Mouse (Mus musculus): ENCODE results near the gene Vsig10. TPM values are rescaled to one million over a fixed set of nuclear protein-coding genes. Genes with fewer than 3 reads are reported as not detected.
"Not testable (repeated sequence)": the region's sequence is repeated elsewhere in the genome, so short reads cannot be mapped to it uniquely, and the experiment has no call there.

The Vsig10 gene
- 1 to 10 TPM; 5.0 to 7.0 (median 6.3) TPM for total RNA-seq (2022)

- DNase-seq (ENCODE audit: low spot score) = peak; percentile 77
These were observed at the start of gene Vsig10 for GRCm38 (mm10) chr5:117318741-117319629. Vsig10 (plus strand) TSS chr5:117319083.

GRCm38 (mm10) chr5:117269395-117269794, 49.5 kb upstream of the Vsig10 start:
- no peak for DNase-seq (ENCODE audit: low spot score)

- DNase-seq (ENCODE audit: low spot score) = no peak
These were observed 46.9 kb upstream of the Vsig10 start for GRCm38 (mm10) chr5:117271945-117272344.

- no peak for DNase-seq (ENCODE audit: low spot score)
These were observed 44.1 kb upstream of the Vsig10 start for GRCm38 (mm10) chr5:117274817-117275216.

GRCm38 (mm10) chr5:117277784-117278183, 41.1 kb upstream of the Vsig10 start:
- DNase-seq (ENCODE audit: low spot score) = no peak

GRCm38 (mm10) chr5:117278809-117279668, 39.8 kb upstream of the Vsig10 start:
- peak; percentile 24 for DNase-seq (ENCODE audit: low spot score)

GRCm38 (mm10) chr5:117279669-117280050, 39.2 kb upstream of the Vsig10 start:
- DNase-seq (ENCODE audit: low spot score) = no peak

- DNase-seq (ENCODE audit: low spot score) = no peak
These were observed 37.3 kb upstream of the Vsig10 start for GRCm38 (mm10) chr5:117281536-117281935.

GRCm38 (mm10) chr5:117282360-117282759, 36.5 kb upstream of the Vsig10 start:
- DNase-seq (ENCODE audit: low spot score) = no peak

GRCm38 (mm10) chr5:117284029-117284428, 34.9 kb upstream of the Vsig10 start:
- no peak for DNase-seq (ENCODE audit: low spot score)

GRCm38 (mm10) chr5:117284682-117285081, 34.2 kb upstream of the Vsig10 start:
- no peak for DNase-seq (ENCODE audit: low spot score)

GRCm38 (mm10) chr5:117285266-117285665, 33.6 kb upstream of the Vsig10 start:
- no peak for DNase-seq (ENCODE audit: low spot score)

GRCm38 (mm10) chr5:117286286-117286685, 32.6 kb upstream of the Vsig10 start:
- no peak for DNase-seq (ENCODE audit: low spot score)

GRCm38 (mm10) chr5:117286831-117287822, 31.8 kb upstream of the Vsig10 start, which contains the start of gene Pebp1:
Pebp1 (minus strand) TSS chr5:117287625.
- peak; percentile 96 for DNase-seq (ENCODE audit: low spot score)

GRCm38 (mm10) chr5:117289646-117290045, 29.2 kb upstream of the Vsig10 start:
- DNase-seq (ENCODE audit: low spot score) = no peak

GRCm38 (mm10) chr5:117290081-117290480, 28.8 kb upstream of the Vsig10 start:
- no peak for DNase-seq (ENCODE audit: low spot score)

GRCm38 (mm10) chr5:117291312-117291711, 27.6 kb upstream of the Vsig10 start:
- no peak for DNase-seq (ENCODE audit: low spot score)

- no peak for DNase-seq (ENCODE audit: low spot score)
These were observed 26.3 kb upstream of the Vsig10 start for GRCm38 (mm10) chr5:117292547-117292946.

- not testable (repeated sequence) for DNase-seq (ENCODE audit: low spot score)
These were observed 25.1 kb upstream of the Vsig10 start for GRCm38 (mm10) chr5:117293776-117294175.

GRCm38 (mm10) chr5:117295011-117295410, 23.9 kb upstream of the Vsig10 start:
- no peak for DNase-seq (ENCODE audit: low spot score)

- no peak for DNase-seq (ENCODE audit: low spot score)
These were observed 16.0 kb upstream of the Vsig10 start for GRCm38 (mm10) chr5:117302899-117303298.
